Mouse (Mus musculus): Measurements from ENCODE around the gene Serpina3a.

GRCm38 (mm10) chr12:104123097-104123496, 10.6 kb downstream of the Serpina3a start:
- no peak for TF ChIP-seq CTCF (IDR thresholded peaks at IDR 0.05; ENCODE audit: extremely low read depth, insufficient read length, insufficient replicate concordance, low read depth, low read length)
- no peak for TF ChIP-seq POLR2A (IDR thresholded peaks at IDR 0.05; ENCODE audit: low read depth, low read length)

Data from small intestine, adult 2 months (tissue).